Mouse (Mus musculus) midbrain, postnatal 0 days (tissue): Measurements from ENCODE around the gene Ntn3. TPM values are rescaled to one million over a fixed set of nuclear protein-coding genes. Genes with fewer than 3 reads are reported as not detected.

Experiments used
- ATAC-seq: fragments of 200-750 bp; cut with Nextera tagmentation; 2 replicates; pipeline ENCODE4 v1.8.0; 2017; ENCODE audit warnings: moderate number of reproducible peaks, mild to moderate bottlenecking, moderate TSS enrichment, moderate library complexity; ENCODE audit not compliant: low FRiP score
- DNase-seq: peaks from one replicate; pipeline ENCODE4 v3.0.0-alpha.2; 2015; ENCODE audit warnings: low spot score
- H3K27ac ChIP-seq: fragments of 300-500 bp; sonication (generic); 2 replicates; pipeline ENCODE4 v1.5.1; 2014; ENCODE audit warnings: low read depth, mild to moderate bottlenecking, low read length, mixed read lengths
- H3K27me3 ChIP-seq: fragments of 300-500 bp; sonication (generic); 2 replicates; pipeline ENCODE4 v1.6.1; 2014; ENCODE audit warnings: low read length, control low read depth, mixed read lengths; ENCODE audit not compliant: insufficient read depth
- H3K36me3 ChIP-seq: fragments of 300-500 bp; sonication (generic); 2 replicates; pipeline ENCODE4 v1.6.1; 2014; ENCODE audit warnings: low read length, control low read depth, mixed read lengths; ENCODE audit not compliant: insufficient read depth
- H3K4me1 ChIP-seq: fragments of 300-500 bp; sonication (generic); 2 replicates; pipeline ENCODE4 v1.6.1; 2014; ENCODE audit warnings: mild to moderate bottlenecking, control low read depth, antibody characterized with exemption, low read length, mixed read lengths; ENCODE audit not compliant: insufficient read depth
- H3K4me2 ChIP-seq: fragments of 300-500 bp; sonication (generic); 2 replicates; pipeline ENCODE4 v1.6.1; 2014; ENCODE audit warnings: low read depth, mild to moderate bottlenecking, low read length, mixed read lengths; ENCODE audit not compliant: poor library complexity, severe bottlenecking
- H3K4me3 ChIP-seq: fragments of 300-500 bp; sonication (generic); 2 replicates; pipeline ENCODE4 v1.5.1; 2014; ENCODE audit warnings: low read depth, mild to moderate bottlenecking, low read length, moderate library complexity
- H3K9ac ChIP-seq: fragments of 300-500 bp; sonication (generic); replicated peaks from 2 replicates; pipeline ENCODE4 v1.6.1; 2014; ENCODE audit warnings: mild to moderate bottlenecking, low read length, moderate library complexity, mixed read lengths; ENCODE audit not compliant: poor library complexity, severe bottlenecking
- H3K9me3 ChIP-seq: fragments of 300-500 bp; sonication (generic); 2 replicates; pipeline ENCODE4 v1.6.1; 2016; ENCODE audit warnings: low read length, control low read depth
- CTCF ChIP-seq: IDR thresholded peaks from 2 replicates; pipeline ENCODE4 v1.5.1; 2016; ENCODE audit warnings: antibody characterized with exemption, mild to moderate bottlenecking
- WGBS: fragments of 180-500 bp; shearing (Covaris S2); extraction: QIAGEN DNeasy Blood & Tissue Kit; methylation state at CpG from one replicate; pipeline ENCODE4 v1.1.7; 2014; 5-methylcytosine and 5-hydroxymethylcytosine counted together
- polyA plus RNA-seq: library from polyadenylated mRNA; unstranded; fragments of >200 nt; fragmentation: Nextera tagmentation; extraction: Ambion mirVana; gene quantifications from 2 replicates; pipeline ENCODE4 v1.2.1, GENCODE M21; 2015
- total RNA-seq: library from RNA; depleted of rRNA; stranded (reverse); fragments of >200 nt; gene quantifications from 2 replicates; pipeline ENCODE4 v1.2.3, GENCODE M21; 2014

Ntn3 gene
- total and polyA plus RNA-seq, 2 experiments from 2014 or later: 4.0 to 23.6 TPM

- no peak for TF ChIP-seq CTCF
- 82% methylated on average over 2 of the region's 2 CpGs for WGBS
- H3K9ac ChIP-seq: no peak overlapping the region
- H3K36me3 ChIP-seq: peaks cover 10% of the 10 kb centered on the region; the same call in 1 of the 2 replicates
- H3K9me3 ChIP-seq: no peaks in the 10 kb centered on the region
- no peak overlapping the region for H3K4me2 ChIP-seq
- DNase-seq (no peak), ATAC-seq (no peak)
- no peak overlapping the region for H3K27ac ChIP-seq
- H3K4me3 ChIP-seq: no peak overlapping the region
- no peaks in the 10 kb centered on the region for H3K27me3 ChIP-seq
- H3K4me1 ChIP-seq: no peaks in the 10 kb centered on the region
Measured at GRCm38 (mm10) chr17:24190934-24191333, 18.4 kb downstream of the Ntn3 start.

GRCm38 (mm10) chr17:24174259-24174658, 35.1 kb downstream of the Ntn3 start:
- H3K4me1 ChIP-seq: peaks cover 4% of the 10 kb centered on the region
- 75% methylated on average over 3 of the region's 3 CpGs for WGBS
- H3K9ac ChIP-seq: no peak overlapping the region
- no peak overlapping the region for H3K27ac ChIP-seq
- no peaks in the 10 kb centered on the region for H3K36me3 ChIP-seq
- no peaks in the 10 kb centered on the region for H3K27me3 ChIP-seq
- no peak overlapping the region for H3K4me3 ChIP-seq
- no peak for TF ChIP-seq CTCF
- H3K9me3 ChIP-seq: no peaks in the 10 kb centered on the region
- ATAC-seq (no peak), DNase-seq (no peak)
- no peak overlapping the region for H3K4me2 ChIP-seq

- no peak overlapping the region for H3K4me2 ChIP-seq
- peaks cover 4% of the 10 kb centered on the region for H3K4me1 ChIP-seq
- H3K9me3 ChIP-seq: no peaks in the 10 kb centered on the region
- no peak overlapping the region for H3K4me3 ChIP-seq
- TF ChIP-seq CTCF: peak; percentile 96
- H3K36me3 ChIP-seq: no peaks in the 10 kb centered on the region
- DNase-seq (peak; percentile 89), ATAC-seq (no peak)
- H3K27me3 ChIP-seq: no peaks in the 10 kb centered on the region
- no peak overlapping the region for H3K27ac ChIP-seq
- 0% methylated on average over 3 of the region's 3 CpGs for WGBS
- no peak overlapping the region for H3K9ac ChIP-seq
Measured at GRCm38 (mm10) chr17:24173423-24173822, 35.9 kb downstream of the Ntn3 start.

GRCm38 (mm10) chr17:24171738-24172137, 37.6 kb downstream of the Ntn3 start:
- WGBS: 84% methylated on average over 4 of the region's 4 CpGs
- H3K27me3 ChIP-seq: no peaks in the 10 kb centered on the region
- no peak overlapping the region for H3K4me2 ChIP-seq
- no peak for DNase-seq
- no peak overlapping the region for H3K4me3 ChIP-seq
- H3K9ac ChIP-seq: no peak overlapping the region
- no peak overlapping the region for H3K27ac ChIP-seq
- ATAC-seq: no peak
- H3K4me1 ChIP-seq: peaks cover 8% of the 10 kb centered on the region
- TF ChIP-seq CTCF: no peak
- peaks cover 2% of the 10 kb centered on the region; the same call in 1 of the 2 replicates for H3K36me3 ChIP-seq
- H3K9me3 ChIP-seq: no peaks in the 10 kb centered on the region

GRCm38 (mm10) chr17:24170729-24171128, 38.6 kb downstream of the Ntn3 start:
- DNase-seq (no peak), ATAC-seq (no peak)
- H3K9me3 ChIP-seq: no peaks in the 10 kb centered on the region
- no peak for TF ChIP-seq CTCF
- H3K4me1 ChIP-seq: peaks cover 8% of the 10 kb centered on the region
- H3K27me3 ChIP-seq: no peaks in the 10 kb centered on the region
- 73% methylated on average over 5 of the region's 5 CpGs for WGBS
- H3K27ac ChIP-seq: peak overlapping the region; percentile 99; the same call in 1 of the 2 replicates
- peaks cover 6% of the 10 kb centered on the region for H3K36me3 ChIP-seq
- H3K4me2 ChIP-seq: no peak overlapping the region; the same call in 1 of the 2 replicates
- no peak overlapping the region for H3K9ac ChIP-seq
- H3K4me3 ChIP-seq: no peak overlapping the region

- Histone ChIP-seq H3K27ac (peak overlapping the region; percentile 99), H3K9me3 (no peaks in the 10 kb centered on the region), H3K9ac (peak overlapping the region; percentile 93; the same call in 1 of the 2 replicates), H3K36me3 (peaks cover 9% of the 10 kb centered on the region), H3K4me3 (peak overlapping the region; percentile 83), H3K4me1 (peaks cover 8% of the 10 kb centered on the region), H3K4me2 (peak overlapping the region; percentile 63), H3K27me3 (no peaks in the 10 kb centered on the region)
- ATAC-seq: no peak
- no peak for TF ChIP-seq CTCF
- 59% methylated on average over 3 of the region's 3 CpGs for WGBS
- no peak for DNase-seq
Measured at GRCm38 (mm10) chr17:24170125-24170524, 39.2 kb downstream of the Ntn3 start.
